Mouse (Mus musculus): Measurements from ENCODE around the gene Ndufc1. TPM values are rescaled to one million over a fixed set of nuclear protein-coding genes. Genes with fewer than 3 reads are reported as not detected.

Ndufc1 gene
- total and polyA plus RNA-seq, 3 experiments: 159 to 213 (median 206) TPM

DNA sequence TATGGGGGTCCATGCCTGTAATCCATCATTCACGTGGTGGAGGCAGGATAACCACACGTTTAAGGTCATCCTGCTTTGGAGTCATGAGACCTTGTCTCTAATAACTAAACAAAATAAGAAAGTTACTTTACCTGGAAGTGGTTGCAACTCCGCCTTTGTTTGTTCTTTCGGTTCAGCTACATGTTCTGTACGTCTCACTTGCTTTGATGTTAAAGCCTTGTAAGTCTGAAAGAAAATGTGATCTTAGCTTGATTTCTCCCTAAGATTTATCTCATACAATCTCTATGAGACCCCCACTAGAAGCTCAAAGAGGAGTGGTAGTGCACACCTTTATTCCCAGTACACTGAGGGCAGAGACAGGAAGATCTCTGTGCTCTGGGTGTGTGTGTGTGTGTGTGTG is 17.7 kb downstream of the Ndufc1 start:
- no peak for DNase-seq (ENCODE audit: extremely low read depth)
- no peak overlapping the region for H3K27ac ChIP-seq (ENCODE audit: insufficient read depth, low read depth)
- no peak overlapping the region for H3K4me3 ChIP-seq (replicated peaks in 1 of 3; ENCODE audit: low read depth in 2 of 3, low read length in 2 of 3, poor library complexity in 1 of 3)
- H3K79me2 ChIP-seq (replicated peaks; ENCODE audit: control insufficient read depth, extremely low read depth, insufficient read depth, poor library complexity, severe bottlenecking): no peaks in the 10 kb centered on the region
- TF ChIP-seq NELFE (IDR thresholded peaks at IDR 0.05; ENCODE audit: low read depth, low read length) (no peak), JUND (conservative IDR thresholded peaks at IDR 0.05; ENCODE audit: low read depth, low read length) (no peak), EP300 (IDR thresholded peaks at IDR 0.05; ENCODE audit: low read length) (no peak), MXI1 (IDR thresholded peaks at IDR 0.05; ENCODE audit: low read depth, low read length) (no peak), IRF4 (IDR thresholded peaks at IDR 0.05; ENCODE audit: low read depth, low read length) (no peak), TBP (conservative IDR thresholded peaks at IDR 0.05; ENCODE audit: low read depth, low read length) (no peak), ETS1 (conservative IDR thresholded peaks at IDR 0.05; ENCODE audit: low read depth, low read length) (no peak), CTCF (conservative IDR thresholded peaks at IDR 0.05 in 1 of 2, IDR thresholded peaks at IDR 0.05 in 1 of 2; ENCODE audit: low read depth in 2 of 2, low read length in 2 of 2) (no peak), MEF2A (IDR thresholded peaks at IDR 0.05; ENCODE audit: borderline replicate concordance, low read depth, low read length) (no peak), ZNF384 (IDR thresholded peaks at IDR 0.05; ENCODE audit: low read depth, low read length) (no peak)
- no peaks in the 10 kb centered on the region for H3K27me3 ChIP-seq (replicated peaks)
- dilution Hi-C loops (cut with MboI; ENCODE audit: extremely low pct_ligation_motif_present, extremely low pct_unique_long_range_greater_than_20kb, low sequenced_read_pairs) (no loop called here), in situ Hi-C loops (cut with MboI; ENCODE audit: low pct_ligation_motif_present, low pct_unique_long_range_greater_than_20kb, low sequenced_read_pairs) (no loop called here)
- H3K36me3 ChIP-seq (replicated peaks in 1 of 2; ENCODE audit: control insufficient read depth in 1 of 2, insufficient read depth in 1 of 2, low read length in 1 of 2): no peaks in the 10 kb centered on the region
- H3K4me2 ChIP-seq (ENCODE audit: insufficient read depth, low read depth, poor library complexity, severe bottlenecking): no peak overlapping the region
- H3K9me3 ChIP-seq (replicated peaks; ENCODE audit: low read length): no peaks in the 10 kb centered on the region
- no peak overlapping the region for H3K9ac ChIP-seq (ENCODE audit: insufficient read depth, low read depth)
- H3K4me1 ChIP-seq (ENCODE audit: control insufficient read depth in 1 of 2, insufficient read depth in 2 of 2): peaks cover 6 to 10% of the 10 kb centered on the region in 2 experiments; a peak in 2 of 4 replicates

DNA sequence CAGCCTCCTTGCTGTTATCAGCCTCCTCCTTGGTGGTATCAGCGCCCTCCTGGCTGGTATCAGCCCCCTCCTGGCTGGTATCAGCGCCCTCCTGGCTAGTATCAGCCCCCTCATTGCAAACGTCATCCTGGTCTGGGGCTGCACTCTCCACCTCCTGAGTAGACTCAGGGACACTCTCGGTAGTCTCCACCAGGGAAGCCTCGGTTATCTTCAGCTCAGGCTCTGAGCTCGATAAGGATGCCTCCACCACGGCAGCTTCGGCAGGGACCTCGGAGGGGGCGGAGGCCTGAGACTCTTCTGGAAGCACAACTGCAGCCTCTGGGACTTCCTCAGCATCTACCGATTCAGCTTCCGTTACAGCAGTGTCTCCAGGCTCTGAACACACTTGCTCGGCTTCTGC is 19.9 kb downstream of the Ndufc1 start:
- no peaks in the 10 kb centered on the region for H3K36me3 ChIP-seq (replicated peaks in 1 of 2; ENCODE audit: control insufficient read depth in 1 of 2, insufficient read depth in 1 of 2, low read length in 1 of 2)
- DNase-seq (ENCODE audit: extremely low read depth): no peak
- in situ Hi-C loops (cut with MboI; ENCODE audit: low pct_ligation_motif_present, low pct_unique_long_range_greater_than_20kb, low sequenced_read_pairs): no loop called here
- H3K9me3 ChIP-seq (replicated peaks; ENCODE audit: low read length): no peaks in the 10 kb centered on the region
- no peak overlapping the region for H3K27ac ChIP-seq (ENCODE audit: insufficient read depth, low read depth)
- TF ChIP-seq NRF1 (IDR thresholded peaks at IDR 0.05; ENCODE audit: low read depth, low read length) (no peak), MAFK (IDR thresholded peaks at IDR 0.05; ENCODE audit: insufficient replicate concordance, low read length) (no peak), JUND (conservative IDR thresholded peaks at IDR 0.05; ENCODE audit: low read depth, low read length) (no peak), ZKSCAN1 (IDR thresholded peaks at IDR 0.05; ENCODE audit: borderline replicate concordance, low read depth, low read length) (no peak), TCF12 (IDR thresholded peaks at IDR 0.05; ENCODE audit: low read depth, low read length) (no peak)
- H3K9ac ChIP-seq (ENCODE audit: insufficient read depth, low read depth): no peak overlapping the region
- H3K27me3 ChIP-seq (replicated peaks): no peaks in the 10 kb centered on the region
- H3K4me3 ChIP-seq (replicated peaks in 1 of 3; ENCODE audit: low read depth in 2 of 3, low read length in 2 of 3, poor library complexity in 1 of 3): no peak overlapping the region
- dilution Hi-C loops (cut with MboI; ENCODE audit: extremely low pct_ligation_motif_present, extremely low pct_unique_long_range_greater_than_20kb, low sequenced_read_pairs): no loop called here
- H3K4me2 ChIP-seq (ENCODE audit: insufficient read depth, low read depth, poor library complexity, severe bottlenecking): no peak overlapping the region
- no peaks in the 10 kb centered on the region for H3K79me2 ChIP-seq (replicated peaks; ENCODE audit: control insufficient read depth, extremely low read depth, insufficient read depth, poor library complexity, severe bottlenecking)
- H3K4me1 ChIP-seq (ENCODE audit: control insufficient read depth in 1 of 2, insufficient read depth in 2 of 2): peaks cover 6 to 10% of the 10 kb centered on the region in 2 experiments; a peak in 2 of 4 replicates

GRCm38 (mm10) chr3:51387868-51388381 is 20.9 kb downstream of the Ndufc1 start:
- H3K4me3 ChIP-seq (replicated peaks in 1 of 3; ENCODE audit: low read depth in 2 of 3, low read length in 2 of 3, poor library complexity in 1 of 3): no peak overlapping the region
- H3K9ac ChIP-seq (ENCODE audit: insufficient read depth, low read depth): no peak overlapping the region
- DNase-seq (ENCODE audit: extremely low read depth): no peak
- H3K27ac ChIP-seq (ENCODE audit: insufficient read depth, low read depth): no peak overlapping the region
- no peak overlapping the region for H3K4me2 ChIP-seq (ENCODE audit: insufficient read depth, low read depth, poor library complexity, severe bottlenecking)
- dilution Hi-C loops (cut with MboI; ENCODE audit: extremely low pct_ligation_motif_present, extremely low pct_unique_long_range_greater_than_20kb, low sequenced_read_pairs): no loop called here
- no peaks in the 10 kb centered on the region for H3K36me3 ChIP-seq (replicated peaks in 1 of 2; ENCODE audit: control insufficient read depth in 1 of 2, insufficient read depth in 1 of 2, low read length in 1 of 2)
- in situ Hi-C loops (cut with MboI; ENCODE audit: low pct_ligation_motif_present, low pct_unique_long_range_greater_than_20kb, low sequenced_read_pairs): no loop called here
- H3K9me3 ChIP-seq (replicated peaks; ENCODE audit: low read length): no peaks in the 10 kb centered on the region
- H3K79me2 ChIP-seq (replicated peaks; ENCODE audit: control insufficient read depth, extremely low read depth, insufficient read depth, poor library complexity, severe bottlenecking): no peaks in the 10 kb centered on the region
- no peaks in the 10 kb centered on the region for H3K27me3 ChIP-seq (replicated peaks)
- peaks cover 6 to 10% of the 10 kb centered on the region in 2 experiments; a peak in 2 of 4 replicates for H3K4me1 ChIP-seq (ENCODE audit: control insufficient read depth in 1 of 2, insufficient read depth in 2 of 2)
- TF ChIP-seq MAX (IDR thresholded peaks at IDR 0.05; ENCODE audit: low read length): no peak

Data from CH12.LX (cell line).